Mouse (Mus musculus): ENCODE measurements around the gene Man2a2.

- TF ChIP-seq CTCF (IDR thresholded peaks at IDR 0.05; ENCODE audit: borderline replicate concordance, extremely low read depth, insufficient read depth, insufficient read length) (no peak), POLR2A (IDR thresholded peaks at IDR 0.05; ENCODE audit: borderline replicate concordance, extremely low read depth, insufficient read depth, insufficient read length, poor library complexity, severe bottlenecking) (no peak)
These were observed 35.0 kb upstream of the Man2a2 start for GRCm38 (mm10) chr7:80406186-80406585.

All from brain, embryonic 14.5 days (tissue).